Mouse (Mus musculus): ENCODE data around the gene Nfil3.

DNA sequence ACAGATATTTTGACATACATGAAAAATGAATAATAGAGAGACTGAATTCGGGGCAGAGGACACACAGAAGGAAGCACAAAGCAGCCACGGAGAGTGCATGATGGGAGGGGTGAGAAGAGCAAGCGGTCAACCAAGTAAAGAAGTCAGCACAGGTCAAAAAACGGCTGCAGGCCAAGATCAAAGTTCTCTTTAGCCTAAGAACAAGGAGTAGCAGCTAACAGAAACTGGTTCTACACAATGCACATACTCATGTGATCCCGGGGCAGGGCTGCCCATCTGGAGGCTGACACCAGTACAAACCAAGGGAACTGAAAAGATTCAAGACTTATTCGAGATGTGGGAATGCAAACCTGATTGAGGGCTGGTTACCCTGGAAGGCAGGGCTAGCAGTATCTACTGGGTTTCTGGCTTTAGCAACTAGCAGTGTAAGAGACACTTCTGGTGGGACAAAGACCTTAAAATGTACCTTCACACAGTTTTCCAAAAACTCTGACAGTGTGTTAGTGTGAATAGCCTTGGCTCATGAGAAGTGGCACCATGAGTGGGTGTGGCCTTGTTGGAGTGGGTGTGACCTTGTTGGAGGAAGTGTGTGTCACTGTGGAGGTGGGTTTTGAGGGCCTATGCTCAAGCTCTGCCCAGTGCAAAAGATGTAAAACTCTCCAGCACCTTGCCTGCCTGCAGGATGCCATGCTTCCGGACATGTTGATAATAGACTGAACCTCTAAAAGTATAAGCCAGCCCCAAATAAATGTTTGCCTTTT is 59.6 kb downstream of the Nfil3 start:
- no peak for TF ChIP-seq POLR2A (IDR thresholded peaks at IDR 0.05; ENCODE audit: low read depth, low read length)
- TF ChIP-seq CTCF (IDR thresholded peaks at IDR 0.05; ENCODE audit: borderline replicate concordance, insufficient read depth, low read length), result no peak
